Mouse (Mus musculus): ENCODE data around the gene Terf2.
"Not testable (repeated sequence)": the region's sequence is repeated elsewhere in the genome, so short reads cannot be mapped to it uniquely, and the experiment has no call there.

Terf2 gene

GRCm38 (mm10) chr8:107056973-107057369 lies 39.4 kb downstream of the Terf2 start:
- no peak for DNase-seq (ENCODE audit: low read depth)

GRCm38 (mm10) chr8:107056076-107056972 lies 40.0 kb downstream of the Terf2 start, which contains the start of the genes Cog8 and Nip7:
Gene Cog8, minus strand, starts transcription at chr8:107056689.
Gene Nip7, plus strand, starts transcription at chr8:107056877.
- DNase-seq (ENCODE audit: low read depth) = peak; percentile 95

GRCm38 (mm10) chr8:107052046-107052445 lies 44.3 kb downstream of the Terf2 start:
- no peak for DNase-seq (ENCODE audit: low read depth)

GRCm38 (mm10) chr8:107049480-107049879 lies 46.9 kb downstream of the Terf2 start:
- DNase-seq (ENCODE audit: low read depth) = no peak

GRCm38 (mm10) chr8:107048061-107048941 lies 48.0 kb downstream of the Terf2 start, which contains the start of gene Pdf:
Gene Pdf, minus strand, starts transcription at chr8:107048614.
- DNase-seq (ENCODE audit: low read depth) = peak; percentile 84

- no peak for DNase-seq (ENCODE audit: low read depth)
Observed at GRCm38 (mm10) chr8:107046976-107047375, 49.4 kb downstream of the Terf2 start.

GRCm38 (mm10) chr8:107045478-107045877 lies 50.9 kb downstream of the Terf2 start:
- DNase-seq (ENCODE audit: low read depth) = no peak

- DNase-seq (ENCODE audit: low read depth) = no peak
Observed at GRCm38 (mm10) chr8:107040632-107041031, 55.7 kb downstream of the Terf2 start.

DNA sequence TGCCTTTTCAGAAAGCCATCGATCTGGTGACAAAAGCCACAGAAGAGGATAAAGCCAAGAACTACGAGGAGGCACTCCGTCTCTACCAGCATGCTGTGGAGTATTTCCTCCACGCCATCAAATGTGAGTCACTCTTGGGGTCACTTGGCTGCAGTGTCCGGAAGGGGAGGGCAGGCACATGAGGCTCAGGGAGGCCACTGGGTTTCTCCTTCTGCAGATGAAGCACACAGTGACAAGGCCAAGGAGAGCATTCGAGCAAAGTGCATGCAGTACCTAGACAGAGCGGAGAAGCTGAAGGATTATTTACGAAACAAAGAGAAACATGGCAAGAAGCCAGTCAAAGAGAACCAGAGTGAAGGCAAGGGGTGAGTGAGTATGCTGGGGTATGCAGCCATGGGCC lies 59.7 kb downstream of the Terf2 start:
- DNase-seq (ENCODE audit: low read depth) = no peak

DNA sequence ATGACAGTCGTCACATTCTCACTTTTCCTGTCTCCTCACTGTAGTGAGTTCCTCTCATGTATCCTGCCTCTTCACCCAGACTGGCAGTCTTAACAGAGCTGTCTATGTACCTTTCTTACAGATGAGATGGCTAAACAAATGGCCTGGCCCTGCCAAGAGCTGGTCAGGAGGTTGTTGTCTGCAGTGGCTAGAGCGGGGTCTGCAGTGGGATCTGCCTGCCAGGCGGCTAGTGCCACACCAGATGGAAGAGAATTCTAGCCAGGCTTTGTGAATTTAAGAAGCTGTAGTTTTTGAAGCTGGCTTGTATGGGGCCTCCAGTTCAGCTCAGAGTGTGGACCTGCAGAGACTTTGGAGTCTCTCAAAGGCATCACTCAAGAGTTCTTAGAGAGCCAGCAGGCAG lies 60.7 kb downstream of the Terf2 start:
- DNase-seq (ENCODE audit: low read depth) = no peak

- DNase-seq (ENCODE audit: low read depth) = not testable (repeated sequence)
Observed at GRCm38 (mm10) chr8:107033609-107034008, 62.7 kb downstream of the Terf2 start.

DNA sequence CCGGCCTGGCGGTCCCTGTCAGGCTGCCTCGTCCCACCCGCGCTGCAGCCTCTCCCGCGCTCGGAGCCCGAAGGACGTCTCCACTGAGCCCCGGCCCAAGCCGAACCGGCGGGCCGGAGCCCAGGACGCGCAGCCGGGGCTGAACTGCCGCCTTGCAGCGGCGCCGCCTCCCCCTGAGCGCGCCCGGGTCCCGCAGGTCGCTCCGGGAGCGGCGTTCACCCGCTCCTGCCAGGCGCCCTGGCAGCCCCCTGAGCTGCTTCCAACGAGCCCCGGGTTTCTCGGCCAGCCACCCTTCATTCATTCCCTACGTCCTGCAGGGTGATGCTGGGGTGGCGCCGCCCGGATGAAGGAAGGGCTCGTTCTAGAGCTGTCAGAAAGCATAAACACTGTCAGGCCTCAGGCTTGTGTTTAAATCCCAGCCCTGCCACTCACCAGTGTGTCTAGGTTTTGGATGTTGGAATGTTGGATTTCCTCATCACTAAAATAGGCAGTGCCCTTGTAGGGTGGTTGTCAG lies 64.7 kb downstream of the Terf2 start:
- DNase-seq (ENCODE audit: low read depth) = no peak

DNA sequence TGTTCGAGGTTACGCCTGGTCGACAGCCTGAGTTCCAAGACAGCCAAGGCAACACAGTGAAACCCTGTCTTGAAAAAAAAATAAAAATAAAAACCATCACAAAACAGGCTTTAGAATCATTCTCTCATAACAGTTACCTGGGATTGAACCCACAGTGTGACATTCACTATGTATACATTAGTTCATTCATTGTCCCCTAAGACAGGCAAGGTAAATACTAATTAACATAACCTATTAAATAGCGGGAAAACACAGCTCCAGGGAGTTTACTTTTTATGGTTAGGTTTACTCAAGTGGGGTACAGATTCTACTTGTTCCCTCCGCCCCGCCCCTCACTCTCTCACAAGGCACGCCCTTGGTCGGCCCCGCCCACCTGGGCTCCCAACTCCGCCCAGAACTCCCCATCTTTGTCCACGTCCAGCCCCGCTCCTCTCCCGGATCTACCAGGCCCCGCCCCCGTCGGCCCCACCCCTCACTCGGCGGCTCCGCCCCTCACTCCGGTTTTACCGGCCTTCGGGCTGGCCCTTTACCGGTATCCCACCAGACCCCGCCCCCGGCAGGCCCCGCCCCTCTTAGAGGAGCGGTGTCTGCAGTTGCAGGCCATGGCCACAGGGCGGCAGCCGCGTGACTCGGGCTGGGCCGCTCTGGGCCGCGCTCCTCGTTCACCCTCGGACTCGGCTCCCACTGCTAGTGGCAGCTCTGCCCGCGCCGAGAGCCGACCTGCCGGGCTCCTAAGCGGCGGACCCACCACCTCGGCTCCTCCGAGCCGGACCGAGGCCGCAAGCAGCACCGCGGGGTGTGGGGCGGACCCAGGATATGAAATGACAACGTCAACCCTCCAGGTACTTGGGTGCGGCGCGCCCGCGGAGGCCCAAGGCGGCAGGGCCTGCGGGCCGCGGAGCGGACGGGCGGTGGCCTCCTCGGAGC lies 65.4 kb downstream of the Terf2 start, which contains the start of gene Vps4a:
Vps4a (plus strand) TSS at position 573 of the 927 bp plus-strand sequence.
- peak; percentile 96 for DNase-seq (ENCODE audit: low read depth)

GRCm38 (mm10) chr8:107030058-107030457 lies 66.3 kb downstream of the Terf2 start:
- DNase-seq (ENCODE audit: low read depth) = no peak

GRCm38 (mm10) chr8:107029310-107029709 lies 67.0 kb downstream of the Terf2 start:
- DNase-seq (ENCODE audit: low read depth) = no peak

DNA sequence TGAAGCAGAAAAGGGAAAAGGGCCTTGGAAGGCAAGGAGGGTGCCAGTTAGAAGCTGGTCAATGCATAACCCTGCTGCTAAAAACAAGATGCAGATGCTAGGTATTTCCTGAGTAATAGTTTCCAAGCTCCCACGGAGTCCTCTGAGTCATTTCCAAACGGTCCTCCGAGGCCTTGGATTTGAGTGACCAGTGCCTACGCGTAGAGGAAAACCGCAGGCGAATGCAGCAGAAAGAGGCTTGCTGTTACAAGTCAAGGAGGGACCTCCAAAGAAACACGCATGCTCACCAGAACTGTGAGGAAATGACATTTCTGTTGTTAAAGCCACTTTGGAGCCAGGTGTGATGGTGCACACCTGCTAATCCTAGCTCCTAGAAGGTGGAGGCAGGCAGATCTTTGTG lies 72.9 kb downstream of the Terf2 start:
- no peak for DNase-seq (ENCODE audit: low read depth)
